Mouse (Mus musculus) lung, postnatal 4 days (tissue): Measurements from ENCODE around the gene Ralgps1.
"Not testable (repeated sequence)": the region's sequence is repeated elsewhere in the genome, so short reads cannot be mapped to it uniquely, and the experiment has no call there.

Experiments
- DNase-seq, 2 experiments: peaks; one replicate each; pipeline ENCODE4 v3.0.0; 2021

Ralgps1 gene

DNA sequence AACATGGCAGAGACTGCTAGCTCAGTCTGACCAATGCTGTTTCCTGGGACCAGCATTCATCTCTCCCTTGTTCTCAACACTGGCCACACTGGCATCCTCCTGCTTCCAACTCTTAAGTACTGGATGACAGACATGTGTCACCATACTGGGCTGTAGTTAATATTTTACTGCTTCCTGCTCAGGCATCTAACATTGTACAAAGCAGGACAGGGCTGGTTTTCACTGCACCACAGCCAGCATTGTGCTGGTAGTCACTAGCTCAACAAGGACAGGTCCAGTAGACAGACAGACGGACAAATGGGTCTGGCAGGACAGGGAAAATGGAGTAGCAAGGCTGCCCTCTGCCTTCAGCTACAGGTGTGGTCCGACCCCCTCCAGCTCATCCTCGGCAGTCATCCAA is 10.7 kb downstream of the Ralgps1 start:
- no peak for DNase-seq

DNA sequence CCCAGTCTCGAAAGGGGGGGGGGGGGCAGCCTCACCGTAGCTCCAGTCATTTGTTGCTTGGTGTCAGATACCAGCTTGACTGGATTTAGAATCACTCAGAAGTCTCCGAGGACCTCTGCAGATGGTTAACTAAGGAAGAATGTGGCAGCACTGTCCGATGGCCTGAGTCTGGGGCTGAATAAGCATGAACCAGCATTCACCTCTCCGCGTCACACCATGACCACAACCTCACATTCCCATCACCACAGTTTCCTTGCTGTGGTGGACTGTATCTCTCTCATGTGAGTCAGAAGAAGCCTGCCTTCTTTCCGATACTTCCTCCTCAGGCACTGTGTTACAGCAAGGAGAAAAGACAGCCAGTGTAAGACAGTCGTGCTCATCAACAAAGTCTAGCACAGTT is 12.1 kb downstream of the Ralgps1 start:
- no peak for DNase-seq

DNA sequence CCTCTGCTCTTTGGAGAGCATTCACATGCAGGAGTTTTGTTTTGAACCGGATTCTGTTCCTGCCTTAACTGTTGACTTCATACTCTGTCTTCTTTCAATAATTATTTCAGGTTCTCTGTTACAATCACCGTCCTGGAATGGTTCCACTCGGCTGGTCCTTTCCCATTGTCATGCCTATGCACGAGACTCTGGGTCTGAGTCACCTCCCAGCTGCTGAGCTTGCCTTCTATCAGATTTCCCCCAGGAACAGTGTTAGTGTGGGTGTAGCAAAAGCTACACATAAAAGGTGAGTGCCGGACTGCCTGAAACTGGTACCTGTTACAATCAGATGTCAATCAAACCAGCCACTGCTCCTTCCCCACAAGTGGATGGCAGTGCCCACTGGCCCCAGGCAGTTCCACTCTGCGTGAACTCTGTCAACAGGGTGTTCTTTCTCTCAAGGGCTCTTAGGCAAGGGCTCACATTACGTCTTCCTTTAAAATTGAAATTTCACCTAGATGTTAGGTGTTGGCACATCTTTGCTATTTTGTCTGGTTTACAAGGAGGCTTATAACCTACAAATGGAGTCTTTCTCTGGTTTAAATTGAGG is 13.9 kb downstream of the Ralgps1 start:
- DNase-seq, result no peak

DNA sequence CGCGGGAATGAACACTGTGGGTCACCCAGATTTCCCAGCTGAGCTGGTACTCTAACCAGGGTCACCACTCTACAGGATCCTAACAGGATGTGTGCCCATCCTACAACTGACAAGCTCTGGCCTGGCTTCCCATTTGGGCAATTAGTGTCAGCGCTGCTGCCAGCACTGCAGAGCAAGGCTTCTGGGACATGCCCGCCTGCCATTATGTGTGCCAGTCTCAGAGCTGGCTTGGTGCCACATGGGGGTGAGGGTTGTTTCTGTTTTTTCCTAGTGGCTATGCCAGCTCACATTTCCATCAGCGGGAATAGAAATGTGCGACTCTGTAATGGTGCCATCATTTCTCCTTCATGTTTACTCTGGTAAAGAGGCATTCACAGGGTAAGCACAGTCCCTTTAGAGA is 15.7 kb downstream of the Ralgps1 start:
- no peak for DNase-seq

DNA sequence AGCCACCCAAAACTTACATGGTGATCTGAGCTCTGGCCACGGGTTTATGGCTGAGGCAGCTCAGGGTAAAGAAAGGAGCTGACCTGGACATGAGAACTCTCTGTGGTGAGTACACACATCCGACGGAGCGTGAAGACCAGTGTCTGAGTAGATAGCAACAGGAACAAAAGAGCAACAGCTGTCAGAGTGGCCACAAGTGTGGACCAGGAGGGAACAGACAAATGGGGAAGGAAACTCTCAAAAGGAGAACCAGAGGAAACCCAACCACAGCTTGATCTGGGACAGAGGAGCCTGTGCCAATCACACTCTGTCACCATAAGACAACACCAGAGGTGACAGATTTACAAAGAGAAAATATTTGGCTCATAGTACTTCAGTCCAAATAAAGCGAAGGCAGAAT is 17.9 kb downstream of the Ralgps1 start:
- DNase-seq, result peak in 1 of 2 experiments; percentile 30

DNA sequence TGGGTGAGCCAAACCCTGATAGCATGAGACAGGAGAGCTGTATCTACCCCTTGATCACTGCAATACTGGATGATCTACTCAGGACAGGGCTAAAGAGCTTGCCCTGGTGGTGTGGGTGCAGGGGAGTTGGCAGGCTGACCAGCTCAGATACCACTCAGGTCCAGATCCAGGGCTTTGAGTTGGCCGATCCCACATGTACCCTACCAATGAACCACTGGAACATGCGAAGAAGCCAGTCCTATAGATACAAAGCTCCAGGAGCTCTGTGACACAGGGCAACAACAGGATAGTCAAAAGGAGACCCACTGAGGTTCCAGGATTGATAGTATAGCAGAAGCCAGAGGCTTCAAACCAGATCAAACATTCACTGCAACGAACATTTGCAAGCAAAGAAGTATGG is 19.8 kb downstream of the Ralgps1 start:
- DNase-seq, result no peak

DNA sequence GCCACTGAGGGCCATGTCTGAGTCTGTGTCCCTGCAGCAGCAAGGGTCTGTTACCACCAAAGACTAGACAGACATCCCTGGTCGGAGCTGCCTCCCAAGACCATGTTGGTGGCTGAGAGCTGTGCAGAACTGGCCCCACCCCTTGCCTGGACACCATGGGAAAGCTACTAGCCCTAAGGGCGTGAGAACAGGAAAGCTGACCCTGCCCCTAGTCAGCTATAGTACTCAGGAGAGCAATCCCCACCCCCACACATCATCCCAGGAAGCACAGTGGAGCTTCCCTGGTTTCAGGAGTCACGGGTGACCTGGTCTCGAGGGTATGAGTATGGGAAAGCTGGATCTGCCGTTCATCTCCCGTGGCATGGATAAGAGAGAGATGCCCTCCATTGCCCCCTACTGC is 20.4 kb downstream of the Ralgps1 start:
- no peak for DNase-seq

DNA sequence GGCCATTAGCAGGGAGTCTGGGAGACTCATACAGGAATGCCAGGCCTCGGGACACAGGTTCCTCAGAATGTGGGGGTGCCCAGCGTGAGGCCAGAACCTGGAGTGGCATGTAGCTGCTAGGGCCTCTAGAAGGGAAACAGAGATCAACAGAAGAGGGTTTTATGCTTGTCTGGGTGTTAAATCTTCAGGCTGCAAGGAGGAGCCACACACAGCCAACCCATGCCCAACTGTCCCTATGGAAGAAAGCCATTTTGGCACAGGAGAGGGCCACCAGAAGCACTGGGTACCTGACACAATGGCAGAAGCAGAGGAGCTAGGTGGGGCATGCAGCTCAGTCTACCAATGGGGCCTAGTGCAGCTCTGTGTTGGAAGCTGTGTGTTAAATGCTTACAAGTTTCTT is 21.7 kb downstream of the Ralgps1 start:
- no peak for DNase-seq

DNA sequence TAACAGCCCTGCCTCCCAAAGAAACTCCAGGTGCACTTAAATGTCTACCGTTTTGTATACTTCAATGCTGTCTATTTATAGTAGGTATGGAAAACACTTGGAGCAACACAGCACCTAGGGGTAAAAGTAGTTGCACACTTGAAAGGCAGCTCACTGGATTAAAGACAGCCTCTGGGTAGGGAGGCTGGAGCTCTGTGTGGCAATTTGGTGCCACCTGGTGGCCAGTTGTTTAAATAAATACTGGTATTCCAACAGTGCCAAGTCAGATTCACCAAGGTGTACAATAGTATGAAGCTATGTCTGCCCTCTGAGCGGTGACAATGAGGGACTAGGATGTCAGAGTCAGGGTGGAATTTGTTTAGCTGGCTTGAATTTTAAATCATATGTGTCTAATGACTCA is 22.2 kb downstream of the Ralgps1 start:
- peak; percentile 57 to 83 for DNase-seq

DNA sequence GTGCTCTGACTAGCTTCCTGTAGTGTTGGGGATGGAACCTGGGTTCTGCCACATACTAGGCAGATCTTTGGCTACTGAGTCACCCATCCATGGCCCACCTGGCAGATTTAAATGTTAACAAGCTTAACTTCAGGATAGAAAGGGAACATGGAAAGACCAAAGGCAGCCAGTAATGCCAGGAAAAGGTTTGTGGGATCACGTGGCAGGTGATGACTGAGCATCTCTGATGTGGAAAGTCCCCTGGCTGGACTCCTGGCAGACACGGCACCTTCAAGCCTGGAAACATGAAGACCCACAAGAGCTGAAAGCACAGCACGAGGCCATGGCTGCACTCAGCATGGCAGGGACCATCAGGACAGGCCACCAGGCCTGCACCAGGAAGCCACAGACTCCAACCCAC is 23.0 kb downstream of the Ralgps1 start:
- no peak for DNase-seq

DNA sequence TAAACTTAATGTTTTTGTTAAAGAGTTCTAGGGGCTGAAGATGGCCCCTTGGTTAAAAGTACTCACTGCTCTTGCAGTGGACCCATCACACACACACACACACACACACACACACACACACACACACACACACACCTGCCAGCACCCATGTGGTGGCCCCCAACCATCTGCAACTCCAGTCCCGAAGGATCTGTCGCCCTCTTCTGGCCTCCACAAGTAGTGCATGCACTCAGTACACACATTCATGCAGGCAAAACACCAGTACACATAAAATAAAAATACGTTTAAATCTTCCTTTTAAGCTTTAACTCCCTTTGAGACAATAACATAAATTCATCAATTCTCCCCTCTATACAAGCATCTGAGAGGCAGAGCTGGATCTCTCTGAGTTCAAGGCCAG is 23.7 kb downstream of the Ralgps1 start:
- peak; percentile 53 to 72 for DNase-seq

DNA sequence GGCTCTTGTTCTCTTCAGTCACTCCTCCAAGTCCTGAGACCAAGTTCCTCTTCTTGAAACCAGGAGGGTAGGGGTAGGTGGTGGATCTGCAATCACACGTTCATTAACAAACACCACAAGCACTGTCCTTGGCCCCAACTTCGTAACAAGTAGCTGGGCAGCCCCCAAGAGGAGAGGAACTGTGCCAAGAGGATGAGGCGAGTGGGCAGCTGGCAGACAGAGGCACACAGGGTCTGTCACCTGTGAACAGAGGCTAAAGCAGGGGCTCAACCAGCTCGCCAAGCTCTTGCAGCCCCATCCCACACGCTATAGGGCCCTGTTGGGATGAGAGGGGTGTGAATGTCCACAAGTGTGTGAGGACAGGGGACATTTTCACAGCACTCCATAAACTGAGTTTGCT is 24.5 kb downstream of the Ralgps1 start:
- DNase-seq, result no peak

DNA sequence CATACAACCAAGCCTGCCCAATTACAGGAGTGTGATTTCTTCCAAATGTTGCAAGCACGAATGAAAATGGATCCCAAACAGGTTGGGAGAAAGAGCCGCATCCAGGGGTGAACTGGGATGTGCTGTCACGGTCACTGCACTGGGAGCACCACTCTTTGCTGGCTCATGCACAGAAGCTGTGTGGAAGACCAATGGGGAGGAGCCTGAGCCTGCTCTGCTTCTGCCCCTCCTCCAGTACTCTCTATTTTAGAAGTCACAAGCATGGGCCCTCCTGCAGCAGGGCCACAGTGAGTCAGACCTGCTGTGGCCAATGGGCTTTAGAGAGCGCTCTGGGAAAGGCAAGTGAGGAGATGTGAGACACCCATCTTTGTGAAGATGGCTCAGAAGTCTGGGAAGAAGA is 25.3 kb downstream of the Ralgps1 start:
- DNase-seq, result no peak

DNA sequence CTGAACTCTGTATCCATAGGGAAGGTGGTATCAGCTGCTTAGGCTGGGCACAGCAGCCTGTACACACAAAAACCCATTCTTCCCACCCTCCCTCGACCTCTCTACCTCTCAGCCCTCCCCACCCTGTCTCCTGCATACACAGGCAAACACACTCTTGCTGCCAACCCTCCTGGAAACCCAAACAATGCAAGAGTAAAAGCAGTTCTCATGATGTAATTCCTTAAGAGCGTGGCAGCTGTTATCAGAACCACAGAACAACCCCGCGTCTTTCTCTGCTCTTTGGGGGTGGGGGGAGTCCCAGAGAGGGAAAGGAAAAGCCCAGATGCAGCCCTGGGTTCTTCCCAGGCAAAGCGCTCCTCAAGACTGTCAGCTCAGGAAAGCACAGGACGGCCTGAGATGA is 25.8 kb downstream of the Ralgps1 start:
- no peak for DNase-seq

DNA sequence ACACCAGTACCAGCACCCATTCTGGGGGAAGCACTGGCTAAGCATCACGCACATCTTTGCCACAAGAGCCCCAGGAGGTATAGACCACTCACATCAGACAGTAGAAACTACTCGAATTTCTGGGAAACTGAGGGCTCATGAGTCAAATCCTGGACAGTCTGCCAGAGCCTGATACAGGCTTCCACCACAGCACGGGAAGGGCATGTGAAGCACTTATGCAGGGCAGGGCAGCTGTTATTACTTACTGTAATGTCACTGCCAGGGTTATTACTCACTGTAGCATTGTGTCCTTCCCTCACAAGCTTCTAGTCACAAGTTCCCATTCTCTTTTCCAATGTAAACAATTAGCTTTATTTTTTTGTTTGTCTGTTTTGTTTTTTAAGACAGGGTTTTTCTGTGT is 27.9 kb downstream of the Ralgps1 start:
- DNase-seq, result no peak

DNA sequence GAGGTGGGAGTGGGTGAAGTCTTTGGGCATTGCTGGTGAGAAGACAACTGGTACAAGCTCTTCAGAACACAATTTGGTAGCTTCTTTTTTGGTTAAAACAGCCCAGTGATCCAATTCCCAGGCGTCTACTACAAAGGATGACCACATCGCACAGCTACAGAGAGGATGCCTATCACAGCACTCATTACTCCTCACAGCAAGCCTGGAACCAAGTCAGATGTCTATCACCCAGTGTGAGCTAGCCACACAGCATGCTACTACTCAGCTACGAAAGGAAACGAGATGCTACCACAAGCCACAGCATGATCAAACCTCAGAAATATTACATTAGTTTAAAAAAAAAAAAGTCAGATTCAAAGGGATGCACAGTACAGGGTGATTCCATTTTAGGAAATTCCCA is 29.1 kb downstream of the Ralgps1 start:
- DNase-seq, result no peak

DNA sequence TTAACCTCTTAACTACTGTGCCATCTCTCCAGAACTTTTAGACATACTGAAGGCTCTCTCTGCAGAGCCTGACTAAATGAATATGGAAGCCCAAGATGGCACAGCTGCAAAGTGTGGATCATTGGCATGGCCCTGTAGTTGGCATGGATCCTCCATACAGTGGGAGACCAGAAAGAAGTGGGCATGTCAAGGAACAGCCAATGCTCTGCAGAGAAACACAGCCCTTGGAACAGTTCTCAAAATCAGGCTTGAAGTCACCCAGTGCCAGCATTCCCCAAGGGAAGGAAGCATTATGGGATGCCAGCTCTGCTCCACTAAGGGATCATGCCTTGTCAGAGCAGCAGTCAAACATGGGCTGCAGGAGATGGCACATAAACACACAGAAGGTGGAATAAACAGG is 35.5 kb downstream of the Ralgps1 start:
- no peak for DNase-seq

DNA sequence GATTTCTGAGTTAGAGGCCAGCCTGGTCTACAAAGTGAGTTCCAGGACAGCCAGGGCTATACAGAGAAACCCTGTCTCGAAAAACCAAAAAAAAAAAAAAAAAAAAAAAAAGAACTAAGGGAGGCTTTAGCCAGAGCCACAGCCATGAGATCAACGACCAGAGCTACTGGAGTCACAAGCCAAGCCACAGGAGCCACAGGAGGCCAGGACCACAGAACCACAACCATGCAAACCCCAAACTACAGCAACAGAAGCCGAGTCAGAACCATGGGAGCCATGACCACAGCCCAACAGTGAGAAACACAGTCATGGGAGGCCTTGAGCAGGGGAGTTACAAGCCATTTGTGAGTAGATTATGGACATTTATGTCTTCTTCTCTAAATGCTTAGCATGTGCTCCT is 41.7 kb downstream of the Ralgps1 start:
- no peak for DNase-seq

DNA sequence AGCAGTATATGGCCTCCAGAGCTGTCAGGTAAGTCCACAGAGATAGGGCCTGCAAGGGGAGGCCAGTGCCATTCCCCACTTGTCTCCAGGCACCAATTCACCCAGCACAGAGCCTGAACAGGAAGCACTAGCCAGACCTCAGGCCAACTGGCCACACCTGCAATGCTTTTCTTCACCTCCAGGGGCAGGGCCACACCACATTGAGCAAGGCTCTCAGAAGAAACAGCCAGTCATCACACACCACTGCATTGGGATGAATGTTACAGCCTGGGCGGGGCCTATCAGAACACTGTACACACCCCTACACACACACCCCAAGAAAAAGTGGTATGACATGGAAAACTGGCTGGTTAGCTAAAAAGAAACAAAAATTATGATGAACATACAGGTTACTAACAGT is 42.3 kb downstream of the Ralgps1 start:
- peak; percentile 48 to 57 for DNase-seq

DNA sequence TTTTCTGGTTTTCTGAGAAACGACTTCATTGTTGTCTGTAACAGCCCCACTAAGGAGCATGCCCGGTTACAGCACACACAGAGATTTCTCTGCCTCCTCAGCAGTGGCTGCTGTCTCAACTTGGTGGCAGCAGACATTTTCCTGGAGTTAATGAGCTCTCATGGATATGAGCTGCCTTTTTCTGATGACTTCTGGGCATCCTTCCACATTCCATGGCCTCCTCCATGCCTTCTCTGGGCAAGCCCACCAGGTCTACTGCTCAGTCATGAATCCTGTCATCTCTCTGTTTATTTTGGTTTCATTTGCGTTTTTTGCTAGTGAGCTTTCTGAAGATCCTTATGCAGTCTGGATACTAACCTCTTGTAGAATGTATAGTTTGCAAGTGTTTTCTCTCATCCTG is 45.9 kb downstream of the Ralgps1 start:
- DNase-seq, result peak; percentile 48 to 59

DNA sequence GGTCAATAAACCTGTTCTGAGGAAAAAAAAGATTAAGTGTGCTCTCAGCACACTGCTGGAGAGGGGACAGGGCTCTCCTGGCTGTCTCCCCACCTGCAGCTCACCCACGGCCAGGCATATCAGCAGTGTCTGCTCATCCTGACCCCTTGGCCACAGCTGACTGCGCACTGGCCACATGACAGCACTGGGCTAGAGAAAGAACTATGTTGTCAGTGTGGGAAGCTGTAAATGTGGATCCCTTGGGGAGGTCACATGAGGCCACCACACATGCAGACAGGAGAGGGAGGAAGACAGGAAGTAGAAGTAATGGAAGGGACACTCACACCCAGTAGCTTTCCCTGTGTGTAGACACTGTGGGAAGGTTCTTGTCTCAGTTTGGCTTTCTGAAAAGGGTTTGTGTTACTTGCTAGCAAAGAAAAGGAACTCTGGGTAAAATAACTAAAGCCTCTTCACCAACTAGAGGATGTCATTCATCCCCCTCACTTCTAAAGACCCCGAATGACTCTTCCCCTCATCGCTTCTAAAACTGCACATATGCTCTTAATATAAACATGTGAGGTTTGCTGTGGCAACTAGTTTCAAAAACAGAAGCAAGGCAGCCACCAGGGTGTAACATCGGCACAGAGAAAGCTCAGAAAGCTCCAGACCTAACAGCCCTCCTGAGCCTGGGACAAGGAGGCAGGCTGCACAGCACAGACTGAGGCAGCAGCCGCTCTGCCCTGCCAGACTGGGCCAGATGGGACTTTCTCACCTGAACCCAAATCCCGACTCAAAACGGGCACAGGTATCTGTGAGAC is 47.3 kb downstream of the Ralgps1 start:
- DNase-seq, result no peak

DNA sequence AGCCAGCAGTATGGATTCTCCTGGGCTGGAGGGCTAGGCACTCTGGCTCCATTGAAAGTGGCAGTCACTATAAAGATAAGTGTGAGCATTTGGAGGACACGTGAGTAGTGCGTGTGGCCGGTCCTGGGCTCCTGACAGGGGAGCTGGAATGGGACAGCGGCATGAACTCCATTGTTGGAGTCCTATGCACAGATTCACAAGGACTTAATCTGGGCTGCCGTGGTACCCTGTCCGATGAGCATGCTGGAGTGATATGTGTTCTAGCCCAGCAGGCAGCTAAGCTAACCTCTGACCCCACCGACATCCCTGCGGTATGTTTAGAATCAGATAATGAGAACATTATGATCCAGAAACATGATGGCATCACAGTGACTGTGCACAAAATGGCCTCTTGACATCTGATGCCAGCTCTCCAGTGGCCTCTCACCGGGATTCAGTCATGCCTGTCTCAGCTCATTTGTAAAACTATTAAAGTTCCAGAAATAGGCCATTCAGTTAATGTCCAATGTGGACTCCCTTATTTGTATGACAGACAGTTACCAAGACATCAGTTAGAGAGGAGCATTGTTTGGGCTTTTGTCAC is 48.2 kb downstream of the Ralgps1 start:
- not testable (repeated sequence) for DNase-seq

DNA sequence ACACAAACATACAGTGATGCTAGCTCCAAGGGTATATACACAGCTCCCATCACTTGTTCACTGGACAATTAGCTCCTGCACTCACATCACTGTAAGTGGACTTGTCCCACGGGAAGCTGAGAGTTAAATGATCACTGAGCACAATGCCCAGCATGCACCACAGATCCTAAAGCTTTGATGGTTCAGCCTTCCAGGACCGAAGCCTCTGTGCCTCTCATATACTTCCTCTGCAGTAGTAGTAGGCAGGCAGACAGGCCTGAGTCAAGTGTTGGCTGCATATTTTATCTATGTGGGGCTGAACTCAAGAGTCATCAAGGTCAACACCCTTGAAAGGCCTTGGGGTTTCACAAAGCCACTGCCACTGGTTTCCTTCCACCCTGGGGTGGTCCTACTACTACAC is 49.6 kb downstream of the Ralgps1 start:
- DNase-seq, result no peak

DNA sequence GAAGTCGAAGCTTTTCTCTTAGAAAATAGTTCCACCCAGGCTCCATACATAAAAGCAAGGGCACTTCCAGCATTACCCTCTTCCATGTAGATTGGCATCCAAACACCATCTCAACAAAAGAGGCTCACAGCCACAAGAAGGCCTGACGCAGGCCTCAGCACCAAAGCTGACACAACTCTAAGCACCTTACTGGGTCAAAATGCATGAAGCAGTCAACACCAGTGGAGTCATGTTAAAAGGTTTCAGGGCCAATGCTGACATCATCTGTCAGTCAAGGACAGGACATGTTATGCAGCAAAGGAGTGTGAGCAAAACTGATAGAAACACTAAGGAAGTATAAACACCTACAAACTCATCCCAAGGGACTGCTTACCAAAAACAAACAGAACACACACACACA is 50.3 kb downstream of the Ralgps1 start:
- no peak for DNase-seq

DNA sequence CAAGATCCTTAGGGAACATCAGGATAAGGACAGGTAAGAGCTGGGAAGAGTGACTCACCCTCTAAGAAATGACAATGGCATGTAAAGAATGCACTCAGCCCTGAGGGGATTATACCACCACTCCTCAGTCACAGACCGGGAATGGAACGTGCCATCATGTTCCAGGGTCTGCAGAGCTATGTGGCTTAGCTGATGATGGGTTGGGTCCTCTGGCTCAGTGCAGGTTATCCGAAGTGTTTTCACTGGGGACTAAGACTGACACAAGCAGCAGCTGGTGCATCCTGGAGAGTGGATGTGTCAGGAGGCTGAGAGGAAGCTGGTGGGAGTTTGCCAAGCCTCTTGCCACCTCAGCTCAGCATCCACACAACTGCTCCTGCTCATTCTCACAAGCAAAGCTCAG is 50.7 kb downstream of the Ralgps1 start:
- no peak for DNase-seq
